Mouse (Mus musculus): ENCODE measurements at regions not wholly inside any gene's neighbourhood (a gene's known extent, or its start where the extent isn't known, plus 50 kb on each side); places are given as distances from the start of the nearest gene placed in this dataset.

DNA sequence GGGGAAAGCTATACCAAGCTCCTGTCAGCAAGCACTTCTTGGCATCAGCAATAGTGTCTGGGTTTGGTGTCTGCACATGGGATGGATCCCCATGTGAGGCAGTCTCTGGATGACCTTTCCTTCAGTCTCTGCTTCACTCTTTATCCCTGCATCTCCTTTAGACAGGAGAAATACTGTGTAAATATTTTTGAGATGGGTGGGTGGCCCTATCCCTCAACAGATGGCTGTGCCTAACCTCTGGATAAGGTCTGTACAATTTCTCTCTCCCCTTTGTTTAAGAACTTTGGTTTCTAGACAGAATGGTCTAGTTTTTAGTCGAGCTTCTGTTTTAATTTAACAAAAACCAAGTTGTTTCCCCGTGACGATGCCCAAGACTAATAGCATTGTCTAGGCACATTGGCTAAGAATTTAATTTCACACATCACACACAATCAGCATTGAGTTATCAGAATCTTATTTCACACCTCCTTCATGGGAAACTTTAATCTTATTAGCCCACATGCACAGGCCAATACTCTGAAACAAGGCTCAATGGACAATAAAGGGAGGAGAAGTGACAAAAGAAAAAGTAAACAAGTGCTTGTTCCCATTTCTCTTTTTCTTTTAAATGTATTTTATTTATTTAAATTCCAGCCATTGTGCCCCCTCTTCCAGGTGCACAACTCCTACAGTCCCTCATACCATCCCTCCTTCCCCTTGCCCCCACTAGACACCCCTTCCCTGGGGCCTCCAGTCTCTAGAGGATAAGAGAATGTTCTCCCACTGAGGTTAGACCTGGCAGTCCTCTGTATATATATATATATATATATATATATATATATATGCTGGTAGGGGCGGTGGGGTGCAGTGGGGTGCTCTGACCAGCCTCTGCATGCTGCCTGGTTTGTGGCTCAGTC is 1142.9 kb upstream of the Tenm4 start:
- H3K4me3 ChIP-seq (replicated peaks; ENCODE audit: insufficient read depth, low read depth, low read length), result no peak overlapping the region
- DNase-seq, result no peak
- 61% methylated on average over 4 of the region's 4 CpGs for WGBS
- no peak for TF ChIP-seq CTCF (IDR thresholded peaks at IDR 0.05; ENCODE audit: borderline replicate concordance, insufficient read depth, low read depth, low read length)
- TF ChIP-seq POLR2A (IDR thresholded peaks at IDR 0.05; ENCODE audit: borderline replicate concordance, insufficient read depth, low read length), result no peak
- no peak overlapping the region for H3K27ac ChIP-seq (ENCODE audit: insufficient read depth, low read length)
- no peaks in the 10 kb centered on the region for H3K4me1 ChIP-seq (ENCODE audit: control insufficient read depth, insufficient read depth, low read length)
- no peaks in the 10 kb centered on the region for H3K27me3 ChIP-seq (ENCODE audit: control insufficient read depth, insufficient read depth, low read length)
